Mouse (Mus musculus): ENCODE data around the gene Eif2b2. TPM values are rescaled to one million over a fixed set of nuclear protein-coding genes. Genes with fewer than 3 reads are reported as not detected.

Gene Eif2b2
- 31.7 and 31.8 TPM in 2 replicates for polyA plus RNA-seq (2015; fragmentation: Nextera tagmentation; extraction: Ambion mirVana)

GRCm38 (mm10) chr12:85219236-85219904 is at the start of gene Eif2b2:
Gene Eif2b2 (plus strand): TSS chr12:85219481.
- H3K4me3 ChIP-seq (ENCODE audit: low read depth, low read length), result peak within 1 kb of the TSS; percentile 97
- no peaks in the 10 kb centered on the region for H3K9me3 ChIP-seq (replicated peaks; ENCODE audit: control insufficient read depth, low read length)
- peak within 1 kb of the TSS; percentile 90 for H3K4me2 ChIP-seq (ENCODE audit: low read depth, low read length)
- H3K4me1 ChIP-seq (ENCODE audit: control insufficient read depth, low read depth, low read length), result peaks cover 18% of the 10 kb centered on the region
- peak within 1 kb of the TSS; percentile 75 for H3K27ac ChIP-seq (ENCODE audit: low read length)
- H3K36me3 ChIP-seq (ENCODE audit: control insufficient read depth, insufficient read depth), result peaks cover 17% of the 10 kb centered on the region
- H3K9ac ChIP-seq (ENCODE audit: low read depth, low read length), result peak within 1 kb of the TSS; percentile 88
- H3K27me3 ChIP-seq (ENCODE audit: control insufficient read depth, insufficient read depth, low read depth, low read length), result no peaks in the 10 kb centered on the region
- under 1% methylated on average over 54 of the region's 54 CpGs for WGBS (ENCODE audit: insufficient replicate concordance)
- peak; percentile 100 for ATAC-seq (ENCODE audit: low read depth)

GRCm38 (mm10) chr12:85169877-85170276 is 49.4 kb upstream of the Eif2b2 start:
- 61% methylated on average over 3 of the region's 3 CpGs for whole genome bisulfite sequencing (ENCODE audit: insufficient replicate concordance)
- no peaks in the 10 kb centered on the region for H3K27me3 ChIP-seq (ENCODE audit: control insufficient read depth, insufficient read depth, low read depth, low read length)
- H3K4me2 ChIP-seq (ENCODE audit: low read depth, low read length), result no peak overlapping the region

GRCm38 (mm10) chr12:85170284-85170947 is 48.9 kb upstream of the Eif2b2 start:
- Histone ChIP-seq H3K4me3 (ENCODE audit: low read depth, low read length) (no peak overlapping the region), H3K9ac (ENCODE audit: low read depth, low read length) (no peak overlapping the region), H3K4me2 (ENCODE audit: low read depth, low read length) (no peak overlapping the region), H3K36me3 (ENCODE audit: control insufficient read depth, insufficient read depth) (no peaks in the 10 kb centered on the region), H3K27ac (ENCODE audit: low read length) (no peak overlapping the region), H3K9me3 (replicated peaks; ENCODE audit: control insufficient read depth, low read length) (no peaks in the 10 kb centered on the region), H3K4me1 (ENCODE audit: control insufficient read depth, low read depth, low read length) (no peaks in the 10 kb centered on the region), H3K27me3 (ENCODE audit: control insufficient read depth, insufficient read depth, low read depth, low read length) (no peaks in the 10 kb centered on the region)
- WGBS (ENCODE audit: insufficient replicate concordance), result 66% methylated on average over 11 of the region's 11 CpGs
- no peak for ATAC-seq (ENCODE audit: low read depth)

More at GRCm38 (mm10) chr12:85169877-85170276, 49.4 kb upstream of the Eif2b2 start:
- H3K4me3 ChIP-seq (ENCODE audit: low read depth, low read length), result no peak overlapping the region
- H3K4me1 ChIP-seq (ENCODE audit: control insufficient read depth, low read depth, low read length), result no peaks in the 10 kb centered on the region
- no peaks in the 10 kb centered on the region for H3K36me3 ChIP-seq (ENCODE audit: control insufficient read depth, insufficient read depth)
- H3K27ac ChIP-seq (ENCODE audit: low read length), result no peak overlapping the region
- no peaks in the 10 kb centered on the region for H3K9me3 ChIP-seq (replicated peaks; ENCODE audit: control insufficient read depth, low read length)
- H3K9ac ChIP-seq (ENCODE audit: low read depth, low read length), result no peak overlapping the region
- no peak for ATAC-seq (ENCODE audit: low read depth)

- 62% methylated on average over 3 of the region's 3 CpGs for WGBS (ENCODE audit: insufficient replicate concordance)
- H3K36me3 ChIP-seq (ENCODE audit: control insufficient read depth, insufficient read depth), result no peaks in the 10 kb centered on the region
- ATAC-seq (ENCODE audit: low read depth), result no peak
- no peak overlapping the region for H3K4me2 ChIP-seq (ENCODE audit: low read depth, low read length)
- no peaks in the 10 kb centered on the region for H3K9me3 ChIP-seq (replicated peaks; ENCODE audit: control insufficient read depth, low read length)
- no peak overlapping the region for H3K27ac ChIP-seq (ENCODE audit: low read length)
- no peaks in the 10 kb centered on the region for H3K27me3 ChIP-seq (ENCODE audit: control insufficient read depth, insufficient read depth, low read depth, low read length)
- H3K4me1 ChIP-seq (ENCODE audit: control insufficient read depth, low read depth, low read length), result no peaks in the 10 kb centered on the region
- no peak overlapping the region for H3K4me3 ChIP-seq (ENCODE audit: low read depth, low read length)
- no peak overlapping the region for H3K9ac ChIP-seq (ENCODE audit: low read depth, low read length)
Observed at GRCm38 (mm10) chr12:85170948-85171307, 48.4 kb upstream of the Eif2b2 start.

- Histone ChIP-seq H3K4me1 (ENCODE audit: control insufficient read depth, low read depth, low read length) (peaks cover 7% of the 10 kb centered on the region), H3K9ac (ENCODE audit: low read depth, low read length) (no peak overlapping the region), H3K4me3 (ENCODE audit: low read depth, low read length) (no peak overlapping the region), H3K36me3 (ENCODE audit: control insufficient read depth, insufficient read depth) (no peaks in the 10 kb centered on the region), H3K4me2 (ENCODE audit: low read depth, low read length) (no peak overlapping the region), H3K27me3 (ENCODE audit: control insufficient read depth, insufficient read depth, low read depth, low read length) (peaks cover 6% of the 10 kb centered on the region), H3K27ac (ENCODE audit: low read length) (no peak overlapping the region), H3K9me3 (replicated peaks; ENCODE audit: control insufficient read depth, low read length) (no peaks in the 10 kb centered on the region)
- no peak for ATAC-seq (ENCODE audit: low read depth)
- WGBS (ENCODE audit: insufficient replicate concordance), result 65% methylated on average over 7 of the region's 7 CpGs
Observed at GRCm38 (mm10) chr12:85174016-85174415, 45.3 kb upstream of the Eif2b2 start.

GRCm38 (mm10) chr12:85175087-85175675 is 44.1 kb upstream of the Eif2b2 start:
- Histone ChIP-seq H3K4me3 (ENCODE audit: low read depth, low read length) (no peak overlapping the region), H3K27ac (ENCODE audit: low read length) (no peak overlapping the region), H3K9ac (ENCODE audit: low read depth, low read length) (no peak overlapping the region), H3K4me2 (ENCODE audit: low read depth, low read length) (no peak overlapping the region), H3K36me3 (ENCODE audit: control insufficient read depth, insufficient read depth) (no peaks in the 10 kb centered on the region), H3K9me3 (replicated peaks; ENCODE audit: control insufficient read depth, low read length) (no peaks in the 10 kb centered on the region), H3K27me3 (ENCODE audit: control insufficient read depth, insufficient read depth, low read depth, low read length) (peaks cover 6% of the 10 kb centered on the region), H3K4me1 (ENCODE audit: control insufficient read depth, low read depth, low read length) (peaks cover 7% of the 10 kb centered on the region)
- WGBS (ENCODE audit: insufficient replicate concordance), result 60% methylated on average over 16 of the region's 16 CpGs
- ATAC-seq (ENCODE audit: low read depth), result no peak

GRCm38 (mm10) chr12:85175926-85176845 is 43.1 kb upstream of the Eif2b2 start:
- Histone ChIP-seq H3K4me3 (ENCODE audit: low read depth, low read length) (no peak overlapping the region), H3K27me3 (ENCODE audit: control insufficient read depth, insufficient read depth, low read depth, low read length) (peaks cover 6% of the 10 kb centered on the region), H3K4me2 (ENCODE audit: low read depth, low read length) (peak overlapping the region; percentile 63; the same call in 1 of the 2 replicates), H3K27ac (ENCODE audit: low read length) (no peak overlapping the region), H3K4me1 (ENCODE audit: control insufficient read depth, low read depth, low read length) (peaks cover 7% of the 10 kb centered on the region), H3K9ac (ENCODE audit: low read depth, low read length) (no peak overlapping the region), H3K36me3 (ENCODE audit: control insufficient read depth, insufficient read depth) (no peaks in the 10 kb centered on the region), H3K9me3 (replicated peaks; ENCODE audit: control insufficient read depth, low read length) (no peaks in the 10 kb centered on the region)
- WGBS (ENCODE audit: insufficient replicate concordance), result 31% methylated on average over 11 of the region's 11 CpGs
- no peak for ATAC-seq (ENCODE audit: low read depth)

- Histone ChIP-seq H3K9ac (ENCODE audit: low read depth, low read length) (0 out of 2 replicates have a peak overlapping the region, but pooled peaks have one; percentile 23), H3K9me3 (replicated peaks; ENCODE audit: control insufficient read depth, low read length) (no peaks in the 10 kb centered on the region), H3K4me3 (ENCODE audit: low read depth, low read length) (peak overlapping the region; percentile 40), H3K4me2 (ENCODE audit: low read depth, low read length) (peak overlapping the region; percentile 63), H3K4me1 (ENCODE audit: control insufficient read depth, low read depth, low read length) (peaks cover 7% of the 10 kb centered on the region), H3K27me3 (ENCODE audit: control insufficient read depth, insufficient read depth, low read depth, low read length) (peaks cover 6% of the 10 kb centered on the region), H3K36me3 (ENCODE audit: control insufficient read depth, insufficient read depth) (no peaks in the 10 kb centered on the region), H3K27ac (ENCODE audit: low read length) (no peak overlapping the region)
- peak; percentile 45; the same call in 1 of the 2 replicates for ATAC-seq (ENCODE audit: low read depth)
- WGBS (ENCODE audit: insufficient replicate concordance), result 2% methylated on average over 32 of the region's 32 CpGs
Observed at GRCm38 (mm10) chr12:85176846-85177523, 42.3 kb upstream of the Eif2b2 start.

Data from liver, embryonic 16.5 days (tissue).